Mouse (Mus musculus): ENCODE results near the gene March10.

DNA sequence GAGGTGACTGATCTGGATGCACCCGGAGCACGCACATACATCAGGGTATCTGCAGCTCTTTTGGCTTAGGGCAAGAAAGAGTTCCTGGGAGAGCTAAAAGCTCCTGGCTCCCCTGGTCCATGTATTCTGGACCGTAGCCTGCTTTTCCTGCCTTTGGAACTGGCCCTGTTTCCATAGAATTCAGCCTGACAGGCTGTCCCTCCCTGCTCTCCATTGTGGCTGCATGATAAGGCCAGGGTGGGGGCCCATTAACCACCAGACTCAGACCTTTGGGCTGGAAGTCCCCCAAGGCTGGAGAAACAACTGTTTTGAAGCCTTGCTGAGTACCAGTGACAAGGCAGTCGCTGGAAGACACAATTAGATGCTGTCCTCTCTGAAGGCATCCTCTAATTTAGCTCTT, 13.0 kb upstream of the March10 start:
- TF ChIP-seq USF1 (IDR thresholded peaks at IDR 0.05; ENCODE audit: low read depth) (no peak), TCF12 (IDR thresholded peaks at IDR 0.05; ENCODE audit: insufficient read depth, poor library complexity, severe bottlenecking) (no peak)
